Mouse (Mus musculus) liver, embryonic 12.5 days (tissue): ENCODE results near the gene Gm20532. TPM values are rescaled to one million over a fixed set of nuclear protein-coding genes. Genes with fewer than 3 reads are reported as not detected.
"Not testable (repeated sequence)": the region's sequence is repeated elsewhere in the genome, so short reads cannot be mapped to it uniquely, and the experiment has no call there.

ENCODE experiments used
- ATAC-seq: fragments of 200-750 bp; cut with Nextera tagmentation; 2 replicates; pipeline ENCODE4 v1.8.0; 2017; ENCODE audit warnings: moderate number of reproducible peaks, mild to moderate bottlenecking, moderate library complexity
- H3K27ac ChIP-seq: fragments of 300-500 bp; sonication (generic); 2 replicates; pipeline ENCODE4 v1.5.1; 2016; ENCODE audit warnings: mild to moderate bottlenecking
- H3K27me3 ChIP-seq: fragments of 300-500 bp; sonication (generic); replicated peaks from 2 replicates; pipeline ENCODE4 v1.6.1; 2016; ENCODE audit warnings: mild to moderate bottlenecking, moderate library complexity
- H3K36me3 ChIP-seq: fragments of 300-500 bp; sonication (generic); 2 replicates; pipeline ENCODE4 v1.6.1; 2016; ENCODE audit warnings: mild to moderate bottlenecking, moderate library complexity
- H3K4me1 ChIP-seq: fragments of 300-500 bp; sonication (generic); 2 replicates; pipeline ENCODE4 v1.6.1; 2016
- H3K4me2 ChIP-seq: fragments of 300-500 bp; sonication (generic); 2 replicates; pipeline ENCODE4 v1.6.1; 2016; ENCODE audit warnings: mild to moderate bottlenecking, moderate library complexity
- H3K4me3 ChIP-seq: fragments of 300-500 bp; sonication (generic); 2 replicates; pipeline ENCODE4 v1.5.1; 2016; ENCODE audit warnings: mild to moderate bottlenecking, moderate library complexity
- H3K9ac ChIP-seq: fragments of 300-500 bp; sonication (generic); 2 replicates; pipeline ENCODE4 v1.6.1; 2016; ENCODE audit warnings: mild to moderate bottlenecking, moderate library complexity
- H3K9me3 ChIP-seq: fragments of 300-500 bp; sonication (generic); replicated peaks from 2 replicates; pipeline ENCODE4 v1.6.1; 2016; ENCODE audit warnings: mild to moderate bottlenecking, moderate library complexity
- WGBS: fragments of 180-500 bp; shearing (Covaris S2); methylation state at CpG from one replicate; pipeline ENCODE4 v1.1.7; 2016; ENCODE audit not compliant: insufficient replicate concordance; 5-methylcytosine and 5-hydroxymethylcytosine counted together
- polyA plus RNA-seq: library from polyadenylated mRNA; unstranded; fragments of >200 nt; fragmentation: Nextera tagmentation; extraction: Ambion mirVana; gene quantifications from 2 replicates; pipeline ENCODE4 v1.2.1, GENCODE M21; 2016

The Gm20532 gene
- polyA plus RNA-seq, 1 experiment from 2014 or later, result not detected

DNA sequence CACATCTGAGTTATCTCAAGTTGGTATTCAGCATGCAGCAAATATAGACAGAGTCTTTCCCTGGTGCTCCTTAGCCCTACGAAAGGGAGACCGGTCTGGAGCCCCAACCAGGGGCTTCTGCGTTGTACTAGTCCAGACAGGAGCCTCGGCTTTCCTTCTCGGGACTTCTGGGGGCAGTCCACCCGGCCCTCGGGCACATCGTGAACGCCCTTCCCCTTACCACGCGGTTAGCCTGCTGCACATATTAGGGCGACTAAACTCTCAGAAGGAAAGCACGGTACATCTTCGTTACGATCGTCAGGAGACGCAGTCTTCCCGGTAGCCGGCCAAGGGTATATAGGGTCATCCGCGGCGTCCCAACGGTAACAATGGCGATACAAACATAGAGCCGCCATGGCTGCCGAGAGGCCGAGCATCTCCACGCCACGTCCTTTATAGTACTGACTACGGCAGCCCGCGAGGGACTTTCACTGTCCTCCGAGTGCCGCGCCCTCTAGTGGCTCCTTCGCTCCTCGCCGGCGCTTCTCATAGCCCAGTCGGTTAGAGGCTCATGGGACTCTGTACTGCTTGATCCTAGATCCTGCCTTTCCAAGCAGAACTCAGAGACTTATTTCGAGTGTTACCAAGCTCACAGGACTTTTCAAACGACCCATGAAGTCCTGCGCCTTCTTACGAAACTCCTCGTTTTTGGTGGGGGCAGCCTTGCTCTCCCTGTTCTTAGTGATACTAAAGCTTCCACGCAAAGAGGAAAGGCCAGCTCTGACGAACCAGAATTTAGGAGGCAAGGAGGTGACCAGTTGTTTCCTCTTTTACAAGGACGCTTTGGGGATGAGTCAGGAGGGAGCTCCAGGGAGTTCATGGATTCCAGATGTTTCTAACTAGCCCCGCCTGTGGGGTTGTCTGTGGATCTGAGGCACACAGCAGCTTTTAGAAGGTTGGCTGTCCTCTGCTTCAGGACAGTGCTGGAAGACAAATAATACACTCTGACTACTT is 53.7 kb downstream of the Gm20532 start:
- Histone ChIP-seq H3K27me3 (no peaks in the 10 kb centered on the region), H3K4me3 (peak overlapping the region; percentile 66), H3K4me2 (peak overlapping the region; percentile 72), H3K36me3 (peaks cover 40% of the 10 kb centered on the region), H3K9me3 (no peaks in the 10 kb centered on the region), H3K4me1 (peaks cover 52% of the 10 kb centered on the region), H3K27ac (peak overlapping the region; percentile 73), H3K9ac (peak overlapping the region; percentile 77)
- ATAC-seq, result peak; percentile 71
- WGBS, result 3% methylated on average over 49 of the region's 49 CpGs

- Histone ChIP-seq H3K4me1 (peaks cover 50% of the 10 kb centered on the region), H3K4me2 (no peak overlapping the region), H3K9me3 (no peaks in the 10 kb centered on the region), H3K4me3 (no peak overlapping the region), H3K27me3 (no peaks in the 10 kb centered on the region), H3K27ac (peak overlapping the region; percentile 48), H3K9ac (peak overlapping the region; percentile 57; the same call in 1 of the 2 replicates), H3K36me3 (peaks cover 30% of the 10 kb centered on the region)
- WGBS, result 34% methylated on average over 7 of the region's 7 CpGs
- ATAC-seq, result no peak
These were observed 54.7 kb downstream of the Gm20532 start for GRCm38 (mm10) chr2:26641006-26641647.

DNA sequence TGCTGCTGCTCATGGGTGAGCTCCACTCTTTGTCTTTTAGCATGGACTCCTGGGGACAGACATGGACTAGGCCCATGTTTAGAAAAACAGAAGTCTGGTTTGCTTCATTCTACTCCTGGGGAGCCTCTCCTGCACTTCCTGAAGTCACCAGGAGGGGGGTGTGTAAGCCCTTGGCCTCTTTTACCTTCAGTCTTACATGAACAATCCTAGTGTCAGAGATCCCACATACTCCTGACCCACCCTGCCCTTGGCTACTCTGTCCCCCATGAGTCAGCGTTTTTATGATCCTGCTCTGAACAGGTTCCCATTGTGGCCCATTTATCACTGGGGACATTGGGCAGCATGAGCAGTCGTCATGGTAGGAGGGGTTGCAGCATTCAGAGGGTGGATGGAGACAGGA is 57.5 kb downstream of the Gm20532 start:
- H3K36me3 ChIP-seq, result peaks cover 2% of the 10 kb centered on the region; the same call in 1 of the 2 replicates
- H3K4me2 ChIP-seq, result no peak overlapping the region
- no peaks in the 10 kb centered on the region for H3K9me3 ChIP-seq
- H3K27ac ChIP-seq, result no peak overlapping the region
- H3K27me3 ChIP-seq, result 0 out of 2 replicates have a peak, but pooled peaks cover 6% of the 10 kb centered on the region
- H3K4me3 ChIP-seq, result no peak overlapping the region
- H3K4me1 ChIP-seq, result peaks cover 27% of the 10 kb centered on the region
- H3K9ac ChIP-seq, result no peak overlapping the region
- no peak for ATAC-seq
- 43% methylated on average over 2 of the region's 2 CpGs for WGBS

- H3K9me3 ChIP-seq, result no peaks in the 10 kb centered on the region
- no peak overlapping the region for H3K4me3 ChIP-seq
- peak; percentile 86 for ATAC-seq
- H3K36me3 ChIP-seq, result no peaks in the 10 kb centered on the region
- H3K27ac ChIP-seq, result no peak overlapping the region
- H3K4me2 ChIP-seq, result no peak overlapping the region
- WGBS, result 14% methylated on average over 3 of the region's 3 CpGs
- H3K4me1 ChIP-seq, result peaks cover 8% of the 10 kb centered on the region; the same call in 1 of the 2 replicates
- H3K9ac ChIP-seq, result no peak overlapping the region
- H3K27me3 ChIP-seq, result 0 out of 2 replicates have a peak, but pooled peaks cover 6% of the 10 kb centered on the region
These were observed 60.3 kb downstream of the Gm20532 start for GRCm38 (mm10) chr2:26646643-26647293.

- H3K9me3 ChIP-seq, result no peaks in the 10 kb centered on the region
These were observed 68.2 kb downstream of the Gm20532 start for GRCm38 (mm10) chr2:26654687-26655086.

GRCm38 (mm10) chr2:26657426-26657825 is 71.0 kb downstream of the Gm20532 start:
- H3K36me3 ChIP-seq, result no peaks in the 10 kb centered on the region
- H3K27me3 ChIP-seq, result peaks cover 19% of the 10 kb centered on the region
- 70% methylated on average over 2 of the region's 2 CpGs for WGBS
- no peaks in the 10 kb centered on the region for H3K9me3 ChIP-seq
- peaks cover 4% of the 10 kb centered on the region; the same call in 1 of the 2 replicates for H3K4me1 ChIP-seq
- no peak overlapping the region for H3K27ac ChIP-seq
- no peak overlapping the region for H3K4me3 ChIP-seq
- no peak overlapping the region for H3K9ac ChIP-seq
- no peak overlapping the region for H3K4me2 ChIP-seq
- ATAC-seq, result no peak

More at GRCm38 (mm10) chr2:26654687-26655086, 68.2 kb downstream of the Gm20532 start:
- no peak overlapping the region for H3K27ac ChIP-seq
- H3K36me3 ChIP-seq, result no peaks in the 10 kb centered on the region
- ATAC-seq, result no peak
- peaks cover 5% of the 10 kb centered on the region; the same call in 1 of the 2 replicates for H3K27me3 ChIP-seq
- no peaks in the 10 kb centered on the region for H3K4me1 ChIP-seq
- WGBS, result 43% methylated on average over 1 of the region's 1 CpGs
- H3K4me3 ChIP-seq, result no peak overlapping the region
- H3K4me2 ChIP-seq, result no peak overlapping the region
- H3K9ac ChIP-seq, result no peak overlapping the region

DNA sequence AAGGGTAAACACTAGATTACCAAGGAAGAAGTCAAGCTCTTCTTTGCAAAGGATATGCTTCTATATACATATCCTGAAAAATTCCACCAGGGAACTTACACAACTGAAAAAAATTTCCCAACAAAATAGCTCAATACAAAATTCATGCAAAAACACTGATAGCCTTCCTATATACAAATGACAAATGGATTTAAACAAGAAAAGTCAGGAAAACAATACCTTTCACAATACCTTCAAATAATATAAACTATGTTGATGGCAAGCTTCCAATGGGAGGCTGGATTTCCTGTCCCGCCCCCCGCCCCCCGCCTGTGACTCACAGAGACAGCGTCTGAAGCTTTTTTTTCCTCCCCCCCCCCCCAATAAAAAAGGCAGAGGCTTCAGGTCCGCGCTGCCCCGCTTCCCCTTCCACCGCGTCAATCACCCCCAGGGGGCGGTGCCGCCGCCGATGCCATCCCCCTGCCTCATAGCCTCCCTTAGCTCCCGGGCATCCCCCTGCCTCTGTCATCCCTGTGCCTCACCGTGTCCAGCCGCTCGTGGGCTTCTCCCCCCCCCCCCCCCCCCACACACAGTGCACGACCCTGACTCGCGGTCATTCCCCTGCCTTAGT is 74.8 kb downstream of the Gm20532 start:
- no peak overlapping the region for H3K9ac ChIP-seq
- peaks cover 4% of the 10 kb centered on the region; the same call in 1 of the 2 replicates for H3K4me1 ChIP-seq
- peak overlapping the region; percentile 28; the same call in 1 of the 2 replicates for H3K4me3 ChIP-seq
- H3K9me3 ChIP-seq, result no peaks in the 10 kb centered on the region
- no peak overlapping the region for H3K27ac ChIP-seq
- H3K36me3 ChIP-seq, result no peaks in the 10 kb centered on the region
- WGBS, result under 1% methylated on average over 17 of the region's 20 CpGs
- peak overlapping the region; percentile 56 for H3K4me2 ChIP-seq
- no peak for ATAC-seq
- H3K27me3 ChIP-seq, result peaks cover 25% of the 10 kb centered on the region

GRCm38 (mm10) chr2:26661768-26662508 is 75.5 kb downstream of the Gm20532 start:
- peaks cover 25% of the 10 kb centered on the region for H3K27me3 ChIP-seq
- peak overlapping the region; percentile 28; the same call in 1 of the 2 replicates for H3K4me3 ChIP-seq
- H3K27ac ChIP-seq, result no peak overlapping the region
- H3K9me3 ChIP-seq, result no peaks in the 10 kb centered on the region
- H3K36me3 ChIP-seq, result no peaks in the 10 kb centered on the region
- no peak for ATAC-seq
- H3K4me1 ChIP-seq, result peaks cover 4% of the 10 kb centered on the region; the same call in 1 of the 2 replicates
- 40% methylated on average over 29 of the region's 29 CpGs for WGBS
- no peak overlapping the region for H3K9ac ChIP-seq
- peak overlapping the region; percentile 56 for H3K4me2 ChIP-seq

- Histone ChIP-seq H3K27ac (no peak overlapping the region), H3K27me3 (peaks cover 25% of the 10 kb centered on the region), H3K4me1 (peaks cover 4% of the 10 kb centered on the region; the same call in 1 of the 2 replicates), H3K4me3 (no peak overlapping the region), H3K9ac (no peak overlapping the region), H3K4me2 (no peak overlapping the region), H3K36me3 (no peaks in the 10 kb centered on the region), H3K9me3 (no peaks in the 10 kb centered on the region)
- no peak for ATAC-seq
- WGBS, result 65% methylated on average over 13 of the region's 13 CpGs
These were observed 76.1 kb downstream of the Gm20532 start for GRCm38 (mm10) chr2:26662509-26662882.

GRCm38 (mm10) chr2:26663112-26663511 is 76.7 kb downstream of the Gm20532 start:
- Histone ChIP-seq H3K27ac (no peak overlapping the region), H3K9me3 (no peaks in the 10 kb centered on the region), H3K36me3 (no peaks in the 10 kb centered on the region), H3K4me2 (no peak overlapping the region), H3K4me3 (no peak overlapping the region), H3K27me3 (peaks cover 25% of the 10 kb centered on the region), H3K4me1 (peaks cover 4% of the 10 kb centered on the region; the same call in 1 of the 2 replicates), H3K9ac (no peak overlapping the region)
- WGBS, result 42% methylated on average over 10 of the region's 10 CpGs
- no peak for ATAC-seq

DNA sequence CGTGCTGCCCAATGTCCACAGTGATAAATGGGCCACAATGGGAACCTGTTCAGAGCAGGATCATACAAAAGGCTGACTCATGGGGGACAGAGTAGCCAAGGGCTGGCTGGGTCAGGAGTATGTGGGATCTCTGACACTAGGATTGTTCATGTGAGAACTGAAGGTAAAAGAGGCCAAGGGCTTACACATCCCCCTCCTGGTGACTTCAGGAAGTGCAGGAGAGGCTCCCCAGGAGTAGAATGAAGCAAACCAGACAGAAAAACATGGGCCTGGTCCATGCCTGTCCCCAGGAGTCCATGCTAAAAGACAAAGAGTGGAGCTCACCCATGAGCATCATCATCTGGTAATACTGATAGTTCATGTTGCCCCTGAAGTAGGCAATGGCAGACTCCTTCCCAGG is 77.1 kb downstream of the Gm20532 start:
- not testable (repeated sequence) for H3K4me2 ChIP-seq, H3K4me3 ChIP-seq, H3K27ac ChIP-seq, ATAC-seq, H3K4me1 ChIP-seq, H3K9me3 ChIP-seq, H3K36me3 ChIP-seq, H3K9ac ChIP-seq
- 60% methylated on average over 1 of the region's 1 CpGs for WGBS
- peaks cover 25% of the 10 kb centered on the region for H3K27me3 ChIP-seq
